Mouse (Mus musculus) gastrocnemius, postnatal 36 days (tissue): ENCODE results near the gene Erg. TPM values are rescaled to one million over a fixed set of nuclear protein-coding genes. Genes with fewer than 3 reads are reported as not detected.

Experiments
- total RNA-seq, 2 experiments: library from RNA; stranded (reverse); gene quantifications; 2 replicates each; pipeline ENCODE4 v1.2.3; 2021

Gene Erg
- total RNA-seq, 2 experiments from 2014 or later, result 9.8 to 10.7 TPM

Other genes starting within 250 kb of the Erg start
- gene Ets2, start 115.5 kb upstream of the Erg start, total RNA-seq, result 10 to 100 TPM; 29.7 to 33.0 TPM